Mouse (Mus musculus) frontal cortex, postnatal 10 days (tissue): ENCODE results near the gene Gm37240.

Source experiments
- DNase-seq, 2 experiments: peaks; one replicate each; pipeline ENCODE4 v3.0.0; 2022; ENCODE audit warnings: low spot score in 2 of 2, mixed read lengths in 1 of 2

Gene Gm37240

DNA sequence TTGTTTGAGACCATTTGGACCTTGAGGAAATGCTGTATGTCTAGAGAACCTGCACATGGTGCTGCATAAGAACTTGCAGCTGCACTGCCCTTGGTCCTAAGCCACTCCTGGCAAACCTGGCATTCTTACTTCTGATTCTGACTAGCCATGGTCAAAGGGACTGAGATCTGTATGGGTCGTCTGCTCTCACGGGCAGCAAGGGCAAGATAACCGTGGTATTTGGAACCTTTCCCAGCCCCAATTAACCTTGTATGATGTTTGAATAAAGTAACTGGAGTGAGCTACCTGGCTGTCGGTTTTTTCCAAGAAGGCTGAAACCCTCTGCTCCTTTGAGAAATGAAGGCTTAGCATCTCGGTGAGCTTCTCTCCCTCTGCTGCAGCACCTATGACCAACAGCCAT is 8.4 kb downstream of the Gm37240 start:
- no peak for DNase-seq

DNA sequence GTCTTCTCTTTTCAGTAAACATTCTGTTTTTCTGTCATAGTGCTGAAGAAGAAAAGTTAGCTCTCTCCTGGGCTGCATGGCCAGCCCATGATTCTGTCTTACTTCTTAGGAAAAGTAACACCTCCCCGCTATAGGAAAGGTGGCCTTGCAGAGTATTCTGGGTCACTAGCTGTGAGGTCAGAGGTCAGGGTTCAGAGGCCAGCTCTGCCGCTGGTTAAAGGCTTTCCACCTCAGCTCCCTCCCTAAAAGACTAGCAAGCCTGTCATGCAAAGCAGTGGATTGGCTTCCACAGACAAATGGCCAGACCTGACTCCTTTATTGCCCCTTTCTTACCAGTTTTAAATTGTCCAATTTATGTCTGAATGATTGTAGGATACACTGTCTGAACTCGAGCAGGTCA is 23.3 kb downstream of the Gm37240 start:
- DNase-seq = no peak

DNA sequence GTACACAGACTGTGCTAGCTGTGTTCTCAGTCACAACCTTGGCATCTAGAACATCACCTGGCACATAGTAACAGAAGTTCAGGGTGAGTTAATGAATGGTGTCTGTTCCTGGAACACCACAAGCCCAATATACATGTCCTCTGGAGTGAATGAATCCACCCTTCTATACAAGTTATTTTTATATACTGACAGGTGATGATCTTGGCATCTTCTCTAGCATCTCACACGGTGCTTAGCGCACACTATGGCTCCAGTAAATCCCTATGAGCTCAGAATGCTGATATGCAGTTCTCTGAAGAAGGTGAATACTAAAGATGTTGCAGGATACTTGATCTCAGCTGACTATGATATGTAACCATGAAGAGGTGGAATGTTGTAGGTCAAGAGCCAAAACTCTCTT is 24.4 kb downstream of the Gm37240 start:
- no peak for DNase-seq

DNA sequence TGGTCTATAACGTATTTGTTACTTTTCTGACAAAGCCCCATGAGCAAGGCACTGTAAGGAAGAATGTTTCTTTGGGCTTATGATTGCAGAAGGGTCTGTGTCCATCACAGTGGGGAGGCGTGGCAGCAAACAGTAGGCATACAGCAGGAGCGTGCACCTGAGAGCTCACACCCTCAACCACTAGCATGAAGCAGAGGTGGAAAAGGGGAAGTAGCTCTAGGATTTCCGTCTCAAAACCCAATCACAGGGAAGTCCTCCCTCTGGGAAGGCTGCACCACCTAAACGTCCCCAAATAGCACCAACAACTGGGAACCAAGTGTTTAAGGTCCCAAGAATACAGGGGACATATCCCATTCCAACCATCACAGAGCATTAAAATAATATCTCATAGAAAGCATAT is 26.3 kb downstream of the Gm37240 start:
- no peak for DNase-seq

DNA sequence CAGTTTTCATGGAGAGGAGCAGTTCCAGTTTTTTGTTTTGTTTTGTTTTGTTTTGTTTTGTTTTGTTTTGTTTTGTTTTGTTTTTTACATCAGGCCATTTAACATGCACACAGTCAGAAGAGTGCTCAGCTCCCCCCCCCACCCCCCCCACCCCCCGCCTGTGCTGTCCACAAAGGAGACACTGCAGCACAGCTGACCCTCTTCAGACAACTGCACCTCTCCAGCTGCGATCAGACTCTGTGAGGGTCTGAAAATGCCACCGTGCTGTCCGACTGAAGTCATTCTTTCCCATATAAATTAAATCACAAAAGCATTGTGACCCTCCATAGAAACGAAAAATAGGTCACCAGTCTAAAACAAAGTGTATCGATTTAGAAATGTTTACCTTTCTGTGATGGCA is 28.0 kb downstream of the Gm37240 start:
- DNase-seq = no peak

DNA sequence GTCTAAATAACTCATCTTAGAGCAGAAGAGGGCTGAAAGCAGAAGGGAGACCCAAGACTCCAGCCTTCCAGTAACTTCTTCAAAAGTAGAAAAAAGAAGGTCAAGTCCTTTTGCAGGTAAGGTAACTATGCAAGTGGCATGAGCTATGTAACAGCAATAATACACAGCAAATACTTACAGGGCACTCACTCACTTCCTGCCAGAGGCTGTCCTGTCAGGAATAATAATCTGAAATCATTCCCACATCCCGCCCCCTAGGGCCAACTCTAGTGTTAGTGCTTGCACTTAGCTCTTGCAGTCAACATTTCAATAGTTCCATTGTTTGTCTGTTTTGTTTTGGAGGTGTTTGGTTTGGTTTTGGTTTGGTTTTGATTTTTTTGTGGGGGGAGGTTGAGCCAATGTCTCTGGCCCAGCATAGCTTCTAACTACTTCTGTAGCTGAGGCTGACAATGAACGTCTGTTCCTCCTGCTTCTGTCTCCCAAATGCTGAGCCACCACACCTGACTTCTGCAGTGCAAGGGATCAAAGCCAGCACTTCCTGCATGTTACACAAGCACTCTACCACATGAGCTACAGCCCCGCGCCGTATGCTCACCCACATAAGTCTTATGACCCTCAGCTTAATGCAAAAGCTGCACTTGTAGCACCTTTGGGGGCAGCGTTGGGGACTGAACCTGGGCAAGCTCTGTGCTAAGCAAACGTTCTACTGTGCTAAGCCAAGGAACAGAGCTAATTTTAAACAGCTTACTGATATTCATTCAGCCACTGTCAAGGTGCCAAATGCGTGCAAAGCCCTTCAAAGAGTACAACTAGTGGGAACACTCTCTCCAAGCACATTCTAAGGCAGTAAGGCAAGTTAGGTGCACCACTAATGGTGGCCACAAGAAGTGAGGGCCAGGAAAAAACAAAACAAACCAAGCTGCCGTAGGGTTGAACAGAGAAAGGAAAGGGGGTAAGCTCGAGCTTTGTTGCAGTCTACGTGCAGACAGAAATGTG is 28.9 kb downstream of the Gm37240 start:
- DNase-seq = no peak

DNA sequence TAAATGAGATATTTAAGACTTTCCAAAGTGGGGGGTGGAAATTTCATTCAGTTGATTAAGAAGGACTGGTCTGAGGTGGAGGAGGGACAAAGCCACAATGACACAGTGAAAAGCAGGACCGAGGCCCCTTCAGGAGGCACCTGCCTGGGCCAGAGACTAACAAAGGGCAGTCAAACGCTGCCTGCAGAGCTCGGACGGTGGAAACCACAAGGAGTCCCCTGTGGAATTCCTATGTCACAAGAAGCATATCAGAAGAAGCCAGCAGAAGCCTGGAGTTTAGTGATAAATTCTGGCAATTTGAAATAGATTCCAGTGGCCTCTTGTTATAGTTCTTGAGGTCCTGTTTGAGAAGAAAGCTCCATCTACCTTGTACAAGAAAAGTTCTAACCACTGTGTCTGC is 30.2 kb downstream of the Gm37240 start:
- no peak for DNase-seq

DNA sequence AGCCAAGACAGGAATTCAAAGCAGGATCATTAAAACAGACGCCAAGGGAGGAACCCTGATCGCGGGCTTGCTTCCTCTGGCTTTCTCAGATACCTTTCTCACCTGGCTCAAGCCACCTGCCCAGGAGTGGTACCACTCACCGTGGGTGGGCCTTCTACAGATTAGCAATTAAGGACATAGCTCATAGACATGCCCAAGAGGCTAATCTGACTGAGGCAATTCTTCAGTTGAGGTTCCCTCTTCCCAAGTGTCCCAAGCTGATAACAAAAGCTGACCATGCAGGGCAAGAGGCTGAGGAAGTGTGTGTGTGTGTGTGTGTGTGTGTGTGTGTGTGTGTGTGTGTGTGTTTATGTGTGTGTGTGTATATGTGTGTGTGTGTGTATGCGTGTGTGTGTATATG is 31.4 kb downstream of the Gm37240 start:
- DNase-seq = no peak

DNA sequence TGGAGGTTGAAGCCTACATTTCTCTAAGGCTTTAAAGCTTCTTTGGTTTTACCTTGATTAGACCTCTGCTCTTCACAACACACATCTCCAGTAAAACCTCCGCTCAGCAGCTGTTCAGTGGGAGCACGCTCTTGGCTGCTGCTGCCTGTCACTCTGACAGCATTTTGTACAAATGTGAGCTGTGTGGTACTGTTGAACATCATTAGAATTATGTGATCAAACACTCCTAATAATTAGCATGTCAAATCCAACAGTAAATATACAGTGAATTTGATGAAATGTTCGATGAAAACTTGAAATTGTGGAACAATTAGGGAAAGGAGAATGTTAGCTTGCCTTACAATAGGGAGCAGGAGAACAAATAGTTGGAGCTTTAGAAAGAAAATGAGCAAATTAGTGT is 32.3 kb downstream of the Gm37240 start:
- no peak for DNase-seq

DNA sequence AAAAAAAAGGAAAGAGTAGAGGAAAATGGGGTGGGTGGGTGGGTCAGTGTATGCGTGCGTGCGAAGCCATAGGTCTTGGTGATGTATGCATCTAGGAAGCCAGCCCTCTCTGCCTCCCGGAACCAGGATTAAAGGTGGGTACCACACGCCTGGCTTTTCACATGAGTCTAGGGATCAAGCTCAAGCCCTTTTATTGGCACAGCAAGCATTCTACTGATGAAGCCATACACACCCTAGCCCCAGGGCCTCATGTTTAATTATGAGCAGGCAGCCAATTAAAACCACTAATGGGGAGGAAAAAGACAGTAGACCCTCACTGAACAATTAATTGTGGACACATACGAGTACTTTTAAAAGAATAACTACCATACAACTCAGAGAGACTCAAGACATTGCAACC is 33.2 kb downstream of the Gm37240 start:
- DNase-seq = no peak

DNA sequence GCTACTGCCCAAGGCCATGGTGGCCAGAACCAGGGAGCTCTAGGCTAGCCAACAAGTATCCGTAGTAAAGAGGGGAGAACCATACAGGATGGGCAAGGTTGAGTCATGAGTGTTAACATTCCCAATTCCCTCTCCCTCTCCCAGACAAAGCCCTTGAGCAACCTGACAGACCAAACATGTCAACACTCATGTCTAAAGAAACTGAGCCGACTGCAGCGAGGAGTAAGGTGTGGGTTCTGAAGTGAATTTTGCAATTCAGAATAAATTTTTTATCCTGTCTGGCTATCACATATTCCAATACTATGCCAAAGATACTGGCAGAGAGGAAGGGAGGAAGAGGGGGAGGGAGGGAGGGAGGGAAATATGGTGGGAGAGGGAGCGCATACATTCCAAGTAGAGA is 33.6 kb downstream of the Gm37240 start:
- no peak for DNase-seq

DNA sequence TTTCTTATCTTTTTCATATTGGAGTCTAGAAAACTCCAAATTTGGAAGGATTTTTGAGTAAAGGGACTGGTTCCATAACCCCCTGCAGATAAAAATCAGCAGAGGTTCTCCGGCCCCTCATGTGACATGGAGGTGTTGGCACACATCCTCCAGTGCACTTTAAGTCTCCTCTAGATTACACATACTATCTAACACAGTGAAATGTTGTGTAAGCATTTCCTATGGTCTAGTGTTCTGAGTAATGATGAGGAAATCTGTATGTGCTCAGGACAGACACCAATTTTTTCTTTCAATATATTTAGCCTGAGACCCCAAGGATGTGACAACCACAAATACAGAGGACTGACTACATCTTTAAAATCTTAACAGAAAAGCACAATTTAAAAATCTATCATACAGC is 37.2 kb downstream of the Gm37240 start:
- no peak for DNase-seq

DNA sequence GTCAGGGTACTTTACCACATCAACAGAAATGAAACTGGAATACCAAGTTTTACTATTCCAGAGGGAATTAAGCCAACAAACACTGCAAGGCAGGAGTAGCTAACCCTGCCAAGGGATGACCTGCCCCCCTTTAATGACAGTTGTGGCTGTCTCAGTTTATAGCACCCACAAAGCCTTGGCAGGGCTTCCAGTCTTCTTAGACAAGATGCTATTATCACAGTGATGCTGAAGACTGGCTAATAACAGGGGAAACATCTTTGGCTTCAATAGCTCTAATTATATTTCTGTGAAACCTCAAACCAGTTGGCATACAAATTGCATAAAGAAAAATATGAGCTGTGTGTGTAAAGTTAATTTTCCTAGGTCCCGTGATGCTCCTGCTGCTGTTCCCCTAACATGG is 41.0 kb downstream of the Gm37240 start:
- DNase-seq = no peak

DNA sequence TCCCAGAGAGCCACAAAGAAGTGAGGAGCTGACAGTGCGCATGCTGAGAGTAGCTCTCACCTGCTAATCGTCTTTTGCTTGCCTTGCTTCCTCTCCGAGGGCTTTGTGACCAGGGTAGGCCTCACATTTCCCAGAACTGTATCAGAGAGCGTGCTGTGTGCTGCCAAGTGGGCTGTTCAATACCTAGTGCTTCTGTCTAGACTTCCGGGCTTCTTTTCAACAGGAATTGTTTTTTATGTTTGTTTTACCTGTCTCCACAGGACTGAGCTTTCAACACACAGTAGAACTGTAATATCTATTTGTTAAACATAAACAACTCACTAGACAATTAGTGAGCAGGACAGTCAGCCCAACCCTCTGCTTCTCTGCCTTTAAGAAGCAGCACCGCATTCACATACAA is 42.0 kb downstream of the Gm37240 start:
- DNase-seq = no peak

DNA sequence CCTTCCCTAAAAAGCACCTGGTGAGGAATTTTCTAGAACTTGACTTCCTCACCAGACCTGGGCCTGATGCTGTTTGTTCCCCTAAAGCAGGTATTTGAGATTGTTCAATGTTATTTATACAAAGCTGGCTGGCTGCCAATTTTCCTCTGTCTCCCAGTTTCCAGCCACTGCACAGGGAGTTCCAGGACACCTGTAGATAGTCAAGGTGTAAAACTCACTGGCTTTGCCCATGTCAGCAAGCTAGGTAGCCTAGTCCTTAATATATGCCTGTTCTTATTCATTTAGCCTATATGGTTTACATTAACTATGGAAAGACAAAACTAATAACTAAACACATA is 44.5 kb downstream of the Gm37240 start:
- DNase-seq = no peak

DNA sequence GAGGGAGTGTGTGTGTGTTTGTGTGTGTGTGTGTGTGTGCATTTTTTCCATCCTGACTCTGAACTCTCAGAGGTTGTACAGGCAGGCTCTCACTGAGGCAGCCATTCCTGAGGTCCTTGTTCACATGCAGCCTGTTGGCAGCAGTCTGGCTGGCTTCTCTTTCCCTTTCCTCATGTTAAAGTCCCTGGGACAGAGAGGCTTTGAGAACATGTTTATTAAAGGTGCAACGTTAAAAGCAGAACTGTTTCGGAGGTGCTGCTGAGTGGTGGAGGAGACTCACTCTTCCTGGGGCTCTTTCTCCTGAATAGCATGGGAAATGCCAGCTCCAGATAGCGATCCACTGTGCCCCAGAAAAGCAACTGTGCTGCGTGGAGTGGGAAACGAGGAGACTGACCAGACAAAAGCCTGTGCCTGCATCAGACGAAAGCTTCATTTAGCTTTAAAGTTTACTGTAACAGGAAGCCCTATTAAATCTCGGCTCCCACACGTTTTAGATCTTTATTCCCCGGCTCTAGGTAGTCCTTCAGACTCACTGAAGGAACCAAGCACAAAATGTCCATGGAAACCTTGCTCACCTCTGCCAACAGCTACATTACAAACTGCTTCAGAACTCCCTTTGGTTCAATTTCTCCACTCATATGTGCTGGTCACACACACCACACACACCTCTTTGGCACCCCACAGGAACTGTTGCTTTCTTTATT is 45.0 kb downstream of the Gm37240 start:
- DNase-seq = no peak

DNA sequence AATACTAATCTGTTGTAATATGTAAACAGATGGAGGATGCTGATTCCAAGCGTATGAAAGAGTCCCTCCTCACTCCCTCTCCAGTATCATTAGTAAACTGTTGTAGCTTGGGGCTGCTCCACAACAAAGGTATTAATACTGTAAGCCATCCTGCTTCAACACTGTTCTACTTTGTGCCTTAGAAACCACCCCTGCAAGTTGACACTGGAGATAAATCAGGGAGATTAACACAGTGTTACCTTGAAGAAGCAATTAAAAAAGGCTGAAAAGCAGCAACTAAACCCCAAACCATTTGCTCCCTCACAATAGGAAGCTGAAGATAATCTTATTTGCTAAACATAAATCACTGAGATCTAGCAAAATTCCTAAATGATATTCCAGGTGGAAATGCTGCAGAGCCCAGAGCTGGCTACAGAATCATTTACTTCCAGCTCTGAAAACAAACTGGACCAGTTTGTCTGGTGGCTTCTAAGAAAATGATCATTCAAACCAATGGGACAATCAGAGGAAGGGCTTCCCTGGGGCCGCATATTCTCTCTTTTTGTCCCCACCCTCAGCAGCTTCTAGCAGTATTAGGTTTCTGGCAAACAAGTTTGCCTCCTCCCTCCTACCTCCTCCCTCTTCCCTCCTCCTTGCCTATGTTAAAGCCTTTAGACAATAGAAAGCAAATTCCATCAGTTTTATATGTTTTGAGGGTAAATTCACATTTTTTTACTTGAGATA is 45.7 kb downstream of the Gm37240 start:
- no peak for DNase-seq

DNA sequence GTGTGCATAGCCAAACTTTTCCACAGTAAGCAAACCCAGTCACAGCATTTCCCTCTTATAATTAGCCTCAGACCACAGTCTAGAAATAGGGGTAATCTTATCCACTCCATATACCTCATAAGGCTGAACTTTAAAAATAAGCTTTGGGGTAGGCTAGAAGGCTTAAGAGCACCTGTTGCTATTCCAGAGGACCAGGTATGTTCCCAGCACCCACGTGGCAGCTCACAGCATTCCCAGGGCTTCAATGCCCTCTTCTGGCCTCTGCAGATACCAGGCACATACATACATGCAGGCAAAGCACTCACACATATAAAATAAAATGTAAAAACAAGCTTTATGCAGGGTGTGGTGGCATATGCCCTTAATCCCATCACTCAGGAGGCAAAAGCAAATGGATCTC is 53.7 kb downstream of the Gm37240 start:
- no peak for DNase-seq

DNA sequence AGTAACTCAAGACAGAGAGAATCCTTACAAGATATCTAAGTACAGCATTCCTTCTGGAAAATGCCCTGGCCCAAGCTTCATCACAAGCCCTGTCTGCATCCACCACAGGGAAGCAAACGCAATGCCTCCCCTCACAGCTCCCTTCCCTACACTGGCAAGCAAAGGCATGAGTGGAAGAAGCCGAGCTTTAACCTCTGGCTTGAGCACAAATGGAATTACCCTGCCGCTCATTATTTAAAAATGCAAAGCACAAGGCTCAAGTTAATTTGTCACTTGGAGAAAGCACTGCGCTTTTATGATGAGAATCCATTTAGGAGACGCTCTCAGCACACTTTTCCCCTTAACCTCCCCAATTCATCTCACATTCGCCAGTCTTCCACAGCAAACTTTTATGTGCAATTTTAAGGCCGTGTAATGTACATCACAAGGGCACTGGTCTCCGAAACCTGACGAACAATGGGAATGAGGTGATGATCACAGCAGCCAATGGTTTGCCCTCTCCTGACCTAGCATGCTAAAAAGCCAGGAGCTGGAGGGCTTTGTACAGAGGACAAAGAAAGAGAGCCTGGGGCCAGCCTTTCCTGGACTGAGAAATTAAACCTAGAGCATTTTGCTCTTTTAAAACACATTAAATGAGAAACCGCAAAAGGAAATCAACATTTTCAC is 54.7 kb downstream of the Gm37240 start:
- DNase-seq = no peak

DNA sequence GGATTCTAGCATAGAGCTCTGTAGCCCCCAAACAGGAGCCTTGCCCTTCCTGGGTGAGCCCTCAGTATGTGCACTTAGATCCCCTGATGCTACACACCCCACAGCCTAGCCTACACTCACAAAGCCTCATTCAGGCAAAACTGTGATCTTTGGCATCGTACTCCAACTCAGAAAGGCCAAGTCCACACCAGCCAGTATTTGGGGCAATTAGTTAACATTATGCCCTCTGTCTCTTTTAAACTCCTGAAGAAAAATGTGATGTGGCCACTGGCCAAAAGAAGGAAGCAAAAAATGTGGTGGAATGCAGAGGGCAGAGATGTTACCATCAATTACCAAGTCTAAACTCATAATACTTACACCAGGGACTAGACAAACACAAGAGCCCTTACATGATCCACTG is 55.5 kb downstream of the Gm37240 start:
- no peak for DNase-seq

DNA sequence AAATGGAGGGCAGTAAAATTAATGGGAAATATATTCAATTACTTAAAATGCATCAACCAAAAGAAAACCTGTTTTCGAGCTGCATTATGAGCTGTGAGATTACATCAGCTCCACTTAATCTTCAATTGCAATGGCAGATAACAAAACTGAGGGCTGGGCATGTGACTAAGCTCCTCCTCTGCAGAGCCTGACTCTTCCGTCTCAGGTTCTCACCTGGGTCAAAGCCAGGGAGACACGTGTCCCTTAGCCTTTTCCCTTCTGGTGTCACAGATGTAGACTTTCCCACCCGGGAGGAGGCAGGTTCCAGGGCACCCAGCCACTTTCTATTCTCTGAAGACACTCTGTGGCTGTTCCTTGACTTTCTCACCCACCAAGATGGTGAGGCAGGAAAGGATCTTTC is 58.3 kb downstream of the Gm37240 start:
- no peak for DNase-seq

DNA sequence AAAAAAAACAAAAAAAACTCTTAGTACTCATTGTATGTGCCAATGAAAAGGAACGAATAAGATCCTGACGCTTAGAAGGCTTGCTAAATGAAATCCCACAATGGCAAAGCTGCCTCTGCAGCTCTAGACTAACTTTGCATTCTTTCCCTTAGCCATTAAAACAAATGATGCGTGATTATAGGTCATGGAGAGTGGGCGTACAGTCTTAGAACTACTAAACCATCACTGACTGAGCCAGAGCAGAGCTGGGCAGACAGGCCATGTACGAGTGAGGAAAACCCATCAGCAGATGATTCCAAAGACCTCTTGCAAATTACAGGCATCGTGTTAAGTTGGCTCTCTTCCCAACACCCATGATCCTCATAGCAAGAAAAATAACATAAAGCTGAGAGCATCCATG is 59.5 kb downstream of the Gm37240 start:
- DNase-seq = no peak
